Mouse (Mus musculus): ENCODE data around the gene Plxdc1.
A peak's percentile ranks its signal among the peaks of the same experiment; 100 is the strongest.

Gene Plxdc1

GRCm38 (mm10) chr11:97915974-97916503, 70.2 kb downstream of the Plxdc1 start:
- no peak for DNase-seq (ENCODE audit: low spot score in 2 of 2)

- DNase-seq (ENCODE audit: low spot score in 2 of 2): no peak
Observed at GRCm38 (mm10) chr11:97915471-97915870, 70.8 kb downstream of the Plxdc1 start.

- DNase-seq (ENCODE audit: low spot score in 2 of 2): no peak
Observed at GRCm38 (mm10) chr11:97913111-97913510, 73.1 kb downstream of the Plxdc1 start.

- DNase-seq (ENCODE audit: low spot score in 2 of 2): no peak
Observed at GRCm38 (mm10) chr11:97908634-97909348, 77.5 kb downstream of the Plxdc1 start.

GRCm38 (mm10) chr11:97907935-97908334, 78.3 kb downstream of the Plxdc1 start:
- no peak for DNase-seq (ENCODE audit: low spot score in 2 of 2)

GRCm38 (mm10) chr11:97906905-97907304, 79.3 kb downstream of the Plxdc1 start:
- no peak for DNase-seq (ENCODE audit: low spot score in 2 of 2)

- no peak for DNase-seq (ENCODE audit: low spot score in 2 of 2)
Observed at GRCm38 (mm10) chr11:97905941-97906340, 80.3 kb downstream of the Plxdc1 start.

GRCm38 (mm10) chr11:97905540-97905939, 80.7 kb downstream of the Plxdc1 start:
- DNase-seq (ENCODE audit: low spot score in 2 of 2): no peak

- DNase-seq (ENCODE audit: low spot score in 2 of 2): no peak
Observed at GRCm38 (mm10) chr11:97904801-97905200, 81.4 kb downstream of the Plxdc1 start.

GRCm38 (mm10) chr11:97901806-97902205, 84.4 kb downstream of the Plxdc1 start:
- no peak for DNase-seq (ENCODE audit: low spot score in 2 of 2)

GRCm38 (mm10) chr11:97899822-97900221, 86.4 kb downstream of the Plxdc1 start:
- peak; percentile 46 to 81 for DNase-seq (ENCODE audit: low spot score in 2 of 2)

GRCm38 (mm10) chr11:97897568-97898185, 88.6 kb downstream of the Plxdc1 start:
- DNase-seq (ENCODE audit: low spot score in 2 of 2): no peak

- DNase-seq (ENCODE audit: low spot score in 2 of 2): no peak
Observed at GRCm38 (mm10) chr11:97896655-97897054, 89.6 kb downstream of the Plxdc1 start.

GRCm38 (mm10) chr11:97891821-97892220, 94.4 kb downstream of the Plxdc1 start:
- DNase-seq (ENCODE audit: low spot score in 2 of 2): no peak

- no peak for DNase-seq (ENCODE audit: low spot score in 2 of 2)
Observed at GRCm38 (mm10) chr11:97885296-97885915, 100.8 kb downstream of the Plxdc1 start.

- DNase-seq (ENCODE audit: low spot score in 2 of 2): no peak
Observed at GRCm38 (mm10) chr11:97884601-97885185, 101.6 kb downstream of the Plxdc1 start.

- DNase-seq (ENCODE audit: low spot score in 2 of 2): peak; percentile 95 to 96
Observed at GRCm38 (mm10) chr11:97883918-97884600, 102.2 kb downstream of the Plxdc1 start, which contains the start of gene Fbxo47. Gene Fbxo47 (minus strand): TSS chr11:97884154.

GRCm38 (mm10) chr11:97883542-97883917, 102.7 kb downstream of the Plxdc1 start:
- peak; percentile 67 to 74 for DNase-seq (ENCODE audit: low spot score in 2 of 2)

- no peak for DNase-seq (ENCODE audit: low spot score in 2 of 2)
Observed at GRCm38 (mm10) chr11:97880362-97880761, 105.9 kb downstream of the Plxdc1 start.

GRCm38 (mm10) chr11:97877341-97877740, 108.9 kb downstream of the Plxdc1 start:
- DNase-seq (ENCODE audit: low spot score in 2 of 2): no peak

- DNase-seq (ENCODE audit: low spot score in 2 of 2): no peak
Observed at GRCm38 (mm10) chr11:97874396-97874795, 111.8 kb downstream of the Plxdc1 start.

Data from frontal cortex, postnatal 10 days (tissue).